Mouse (Mus musculus) midbrain, embryonic 16.5 days (tissue): ENCODE data around the gene Vim. TPM values are rescaled to one million over a fixed set of nuclear protein-coding genes. Genes with fewer than 3 reads are reported as not detected.
"Not testable (repeated sequence)": the region's sequence is repeated elsewhere in the genome, so short reads cannot be mapped to it uniquely, and the experiment has no call there.

ENCODE experiments used
- ATAC-seq: fragments of 200-750 bp; cut with Nextera tagmentation; 2 replicates; pipeline ENCODE4 v1.8.0; 2017; ENCODE audit warnings: moderate TSS enrichment
- H3K27ac ChIP-seq: fragments of 300-500 bp; sonication (generic); 2 replicates; pipeline ENCODE4 v1.5.1; 2014; ENCODE audit warnings: mild to moderate bottlenecking, low read length, mixed read lengths
- H3K27me3 ChIP-seq: fragments of 300-500 bp; sonication (generic); 2 replicates; pipeline ENCODE4 v1.6.1; 2014; ENCODE audit warnings: low read depth, low read length, mixed read lengths; ENCODE audit not compliant: control insufficient read depth, insufficient read depth
- H3K36me3 ChIP-seq: fragments of 300-500 bp; sonication (generic); 2 replicates; pipeline ENCODE4 v1.6.1; 2014; ENCODE audit warnings: mild to moderate bottlenecking, low read length, moderate library complexity, mixed read lengths; ENCODE audit not compliant: control insufficient read depth, insufficient read depth
- H3K4me1 ChIP-seq: fragments of 300-500 bp; sonication (generic); 2 replicates; pipeline ENCODE4 v1.6.1; 2014; ENCODE audit warnings: mild to moderate bottlenecking, low read length, mixed read lengths; ENCODE audit not compliant: control insufficient read depth, insufficient read depth
- H3K4me2 ChIP-seq: fragments of 300-500 bp; sonication (generic); 2 replicates; pipeline ENCODE4 v1.6.1; 2014; ENCODE audit warnings: mild to moderate bottlenecking, low read length, mixed read lengths
- H3K4me3 ChIP-seq: fragments of 300-500 bp; sonication (generic); 2 replicates; pipeline ENCODE4 v1.5.1; 2014; ENCODE audit warnings: low read depth, mild to moderate bottlenecking, low read length, moderate library complexity, mixed read lengths
- H3K9ac ChIP-seq: fragments of 300-500 bp; sonication (generic); 2 replicates; pipeline ENCODE4 v1.6.1; 2014; ENCODE audit warnings: low read depth, low read length, mixed read lengths
- H3K9me3 ChIP-seq: fragments of 300-500 bp; sonication (generic); replicated peaks from 2 replicates; pipeline ENCODE4 v1.6.1; 2014; ENCODE audit warnings: mild to moderate bottlenecking, low read length, mixed read lengths; ENCODE audit not compliant: control insufficient read depth, poor library complexity, severe bottlenecking
- WGBS: fragments of 180-500 bp; shearing (Covaris S2); extraction: QIAGEN DNeasy Blood & Tissue Kit; methylation state at CpG from one replicate; pipeline ENCODE4 v1.1.7; 2014; 5-methylcytosine and 5-hydroxymethylcytosine counted together
- polyA plus RNA-seq: library from polyadenylated mRNA; unstranded; fragments of >200 nt; fragmentation: Nextera tagmentation; extraction: Ambion mirVana; gene quantifications from 2 replicates; pipeline ENCODE4 v1.2.1, GENCODE M21; 2015

Vim gene
- polyA plus RNA-seq, 1 experiment from 2014 or later, result 306 TPM

- H3K27ac ChIP-seq, result peak overlapping the region; percentile 86
- H3K36me3 ChIP-seq, result no peaks in the 10 kb centered on the region
- no peaks in the 10 kb centered on the region for H3K27me3 ChIP-seq
- under 1% methylated on average over 21 of the region's 21 CpGs for WGBS
- peak overlapping the region; percentile 71 for H3K4me3 ChIP-seq
- H3K9me3 ChIP-seq, result no peaks in the 10 kb centered on the region
- H3K4me2 ChIP-seq, result peak overlapping the region; percentile 92
- peaks cover 15% of the 10 kb centered on the region for H3K4me1 ChIP-seq
- ATAC-seq, result peak; percentile 29
- peak overlapping the region; percentile 79 for H3K9ac ChIP-seq
Measured at GRCm38 (mm10) chr2:13574801-13575150, 1.0 kb downstream of the Vim start.

- peak overlapping the region; percentile 92 for H3K4me2 ChIP-seq
- no peaks in the 10 kb centered on the region for H3K36me3 ChIP-seq
- H3K27ac ChIP-seq, result peak overlapping the region; percentile 86; the same call in 1 of the 2 replicates
- ATAC-seq, result no peak
- H3K27me3 ChIP-seq, result no peaks in the 10 kb centered on the region
- peaks cover 15% of the 10 kb centered on the region for H3K4me1 ChIP-seq
- WGBS, result 1% methylated on average over 13 of the region's 13 CpGs
- peak overlapping the region; percentile 71 for H3K4me3 ChIP-seq
- H3K9me3 ChIP-seq, result no peaks in the 10 kb centered on the region
- H3K9ac ChIP-seq, result peak overlapping the region; percentile 79
Measured at GRCm38 (mm10) chr2:13575287-13575801, 1.6 kb downstream of the Vim start.

DNA sequence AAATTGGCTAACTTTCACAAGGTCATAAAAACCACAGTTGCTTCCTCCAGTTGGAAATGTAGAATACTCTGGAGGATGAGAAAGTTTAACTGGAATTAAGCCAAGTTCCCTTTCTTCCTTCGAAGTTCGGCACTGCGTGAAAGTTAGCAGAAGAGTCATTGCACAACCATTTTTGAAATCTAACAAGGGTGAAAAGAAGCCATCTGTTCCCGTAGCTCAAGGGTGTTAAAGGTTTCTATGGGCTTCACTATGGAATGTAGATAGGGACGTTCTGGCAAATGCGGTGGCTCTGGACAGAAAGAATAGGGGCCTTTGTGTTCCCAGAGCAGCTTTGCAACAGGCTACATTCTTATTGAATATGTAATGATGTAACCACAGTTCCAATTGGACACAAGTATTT is 2.2 kb downstream of the Vim start:
- 3% methylated on average over 6 of the region's 6 CpGs for WGBS
- no peak overlapping the region for H3K9ac ChIP-seq
- no peaks in the 10 kb centered on the region for H3K36me3 ChIP-seq
- H3K4me2 ChIP-seq, result peak overlapping the region; percentile 92
- H3K4me1 ChIP-seq, result peaks cover 15% of the 10 kb centered on the region
- no peaks in the 10 kb centered on the region for H3K9me3 ChIP-seq
- H3K4me3 ChIP-seq, result peak overlapping the region; percentile 71
- peak overlapping the region; percentile 86 for H3K27ac ChIP-seq
- H3K27me3 ChIP-seq, result no peaks in the 10 kb centered on the region
- ATAC-seq, result peak; percentile 16; the same call in 1 of the 2 replicates

GRCm38 (mm10) chr2:13577399-13577798 is 3.7 kb downstream of the Vim start:
- WGBS, result 100% methylated on average over 1 of the region's 1 CpGs
- no peaks in the 10 kb centered on the region for H3K36me3 ChIP-seq
- H3K27me3 ChIP-seq, result no peaks in the 10 kb centered on the region
- no peak overlapping the region for H3K4me3 ChIP-seq
- no peaks in the 10 kb centered on the region for H3K9me3 ChIP-seq
- 0 out of 2 replicates have a peak overlapping the region, but pooled peaks have one; percentile 21 for H3K4me2 ChIP-seq
- no peak overlapping the region for H3K27ac ChIP-seq
- peaks cover 12% of the 10 kb centered on the region for H3K4me1 ChIP-seq
- no peak overlapping the region for H3K9ac ChIP-seq
- no peak for ATAC-seq

GRCm38 (mm10) chr2:13578473-13579152 is 4.9 kb downstream of the Vim start:
- WGBS, result 43% methylated on average over 14 of the region's 14 CpGs
- Histone ChIP-seq H3K4me1 (peaks cover 5% of the 10 kb centered on the region), H3K4me2 (no peak overlapping the region), H3K9me3 (no peaks in the 10 kb centered on the region), H3K27ac (no peak overlapping the region), H3K27me3 (no peaks in the 10 kb centered on the region), H3K4me3 (no peak overlapping the region), H3K9ac (no peak overlapping the region), H3K36me3 (no peaks in the 10 kb centered on the region)
- ATAC-seq, result no peak

- no peaks in the 10 kb centered on the region for H3K27me3 ChIP-seq
- no peaks in the 10 kb centered on the region for H3K36me3 ChIP-seq
- H3K9ac ChIP-seq, result no peak overlapping the region
- no peaks in the 10 kb centered on the region for H3K9me3 ChIP-seq
- no peak for ATAC-seq
- H3K4me2 ChIP-seq, result no peak overlapping the region
- no peak overlapping the region for H3K4me3 ChIP-seq
- H3K27ac ChIP-seq, result no peak overlapping the region
- H3K4me1 ChIP-seq, result peaks cover 5% of the 10 kb centered on the region
- 89% methylated on average over 8 of the region's 8 CpGs for WGBS
Measured at GRCm38 (mm10) chr2:13579315-13579714, 5.6 kb downstream of the Vim start.

DNA sequence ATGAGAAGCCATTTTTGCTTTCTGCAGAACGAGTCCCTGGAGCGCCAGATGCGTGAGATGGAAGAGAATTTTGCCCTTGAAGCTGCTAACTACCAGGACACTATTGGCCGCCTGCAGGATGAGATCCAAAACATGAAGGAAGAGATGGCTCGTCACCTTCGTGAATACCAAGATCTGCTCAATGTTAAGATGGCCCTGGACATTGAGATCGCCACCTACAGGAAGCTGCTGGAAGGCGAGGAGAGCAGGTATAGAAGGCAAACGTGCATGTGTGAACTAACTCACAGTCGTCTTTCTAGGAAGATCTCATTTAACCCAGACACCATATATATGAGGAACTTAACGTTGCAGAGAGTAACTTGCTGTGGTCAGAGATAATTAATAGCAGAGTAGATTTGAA is 6.3 kb downstream of the Vim start:
- Histone ChIP-seq H3K27ac (no peak overlapping the region), H3K27me3 (no peaks in the 10 kb centered on the region)
- WGBS, result 63% methylated on average over 11 of the region's 11 CpGs

GRCm38 (mm10) chr2:13582184-13582583 is 8.5 kb downstream of the Vim start:
- no peak overlapping the region for H3K27ac ChIP-seq
- H3K36me3 ChIP-seq, result no peaks in the 10 kb centered on the region
- ATAC-seq, result no peak
- H3K9me3 ChIP-seq, result no peaks in the 10 kb centered on the region
- no peak overlapping the region for H3K4me3 ChIP-seq
- 77% methylated on average over 3 of the region's 3 CpGs for WGBS
- H3K4me2 ChIP-seq, result no peak overlapping the region
- H3K27me3 ChIP-seq, result no peaks in the 10 kb centered on the region
- H3K4me1 ChIP-seq, result no peaks in the 10 kb centered on the region
- H3K9ac ChIP-seq, result no peak overlapping the region

More for the DNA sequence above, 6.3 kb downstream of the Vim start:
- Histone ChIP-seq H3K4me2 (no peak overlapping the region), H3K36me3 (no peaks in the 10 kb centered on the region), H3K9ac (no peak overlapping the region), H3K9me3 (no peaks in the 10 kb centered on the region), H3K4me1 (peaks cover 5% of the 10 kb centered on the region), H3K4me3 (no peak overlapping the region)
- no peak for ATAC-seq

DNA sequence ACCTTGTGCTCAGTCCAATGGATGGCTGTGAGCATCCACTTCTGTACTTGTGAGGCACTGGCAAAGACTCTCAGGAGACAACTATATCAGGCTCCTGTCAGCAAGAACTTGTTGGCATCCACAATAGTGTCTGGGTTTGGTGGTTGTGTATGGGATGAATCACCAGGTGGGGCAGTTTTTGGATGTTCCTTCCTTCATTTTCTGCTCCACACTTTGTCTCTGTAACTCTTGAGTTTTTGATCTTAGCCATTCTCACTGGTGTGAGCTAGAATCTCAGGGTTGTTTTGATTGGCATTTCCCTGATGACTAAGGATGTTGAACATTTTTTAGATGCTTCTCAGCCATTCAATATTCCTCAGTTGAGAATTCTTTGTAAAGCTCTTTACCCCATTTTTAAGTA is 10.0 kb downstream of the Vim start:
- not testable (repeated sequence) for H3K4me3 ChIP-seq, H3K9ac ChIP-seq, H3K4me1 ChIP-seq, H3K36me3 ChIP-seq, H3K4me2 ChIP-seq, H3K27me3 ChIP-seq, ATAC-seq, H3K9me3 ChIP-seq, H3K27ac ChIP-seq
